Mouse (Mus musculus) stomach, embryonic 15.5 days (tissue): Measurements from ENCODE around the gene Ofd1. TPM values are rescaled to one million over a fixed set of nuclear protein-coding genes. Genes with fewer than 3 reads are reported as not detected.

Experiments used
- ATAC-seq: fragments of 200-750 bp; cut with Nextera tagmentation; 2 replicates; pipeline ENCODE4 v1.8.0; 2017; ENCODE audit warnings: low read depth, moderate number of reproducible peaks, moderate TSS enrichment; ENCODE audit not compliant: insufficient read depth, low FRiP score
- H3K27ac ChIP-seq: fragments of 300-500 bp; sonication (generic); 2 replicates; pipeline ENCODE4 v1.5.1; 2015; ENCODE audit warnings: mild to moderate bottlenecking, inconsistent platforms
- H3K27me3 ChIP-seq: fragments of 300-500 bp; sonication (generic); replicated peaks from 2 replicates; pipeline ENCODE4 v1.6.1; 2015; ENCODE audit warnings: inconsistent platforms
- H3K36me3 ChIP-seq: fragments of 300-500 bp; sonication (generic); 2 replicates; pipeline ENCODE4 v1.6.1; 2015; ENCODE audit warnings: inconsistent platforms
- H3K4me1 ChIP-seq: fragments of 300-500 bp; sonication (generic); 2 replicates; pipeline ENCODE4 v1.6.1; 2015; ENCODE audit warnings: inconsistent platforms
- H3K4me2 ChIP-seq: fragments of 300-500 bp; sonication (generic); 2 replicates; pipeline ENCODE4 v1.6.1; 2015; ENCODE audit warnings: mild to moderate bottlenecking, inconsistent platforms
- H3K4me3 ChIP-seq: fragments of 300-500 bp; sonication (generic); replicated peaks from 2 replicates; pipeline ENCODE4 v1.5.1; 2015; ENCODE audit warnings: inconsistent platforms
- H3K9ac ChIP-seq: fragments of 300-500 bp; sonication (generic); 2 replicates; pipeline ENCODE4 v1.6.1; 2015; ENCODE audit warnings: inconsistent platforms
- H3K9me3 ChIP-seq: fragments of 300-500 bp; sonication (generic); 2 replicates; pipeline ENCODE4 v1.6.1; 2016; ENCODE audit warnings: inconsistent platforms
- WGBS: fragments of 180-500 bp; shearing (Covaris S2); methylation state at CpG from one replicate; pipeline ENCODE4 v1.1.7; 2015; 5-methylcytosine and 5-hydroxymethylcytosine counted together
- polyA plus RNA-seq: library from polyadenylated mRNA; unstranded; fragments of >200 nt; fragmentation: Nextera tagmentation; extraction: Ambion mirVana; gene quantifications from 2 replicates; pipeline ENCODE4 v1.2.1, GENCODE M21; 2015

Ofd1 gene
- 5.7 and 6.0 TPM in 2 replicates for polyA plus RNA-seq

DNA sequence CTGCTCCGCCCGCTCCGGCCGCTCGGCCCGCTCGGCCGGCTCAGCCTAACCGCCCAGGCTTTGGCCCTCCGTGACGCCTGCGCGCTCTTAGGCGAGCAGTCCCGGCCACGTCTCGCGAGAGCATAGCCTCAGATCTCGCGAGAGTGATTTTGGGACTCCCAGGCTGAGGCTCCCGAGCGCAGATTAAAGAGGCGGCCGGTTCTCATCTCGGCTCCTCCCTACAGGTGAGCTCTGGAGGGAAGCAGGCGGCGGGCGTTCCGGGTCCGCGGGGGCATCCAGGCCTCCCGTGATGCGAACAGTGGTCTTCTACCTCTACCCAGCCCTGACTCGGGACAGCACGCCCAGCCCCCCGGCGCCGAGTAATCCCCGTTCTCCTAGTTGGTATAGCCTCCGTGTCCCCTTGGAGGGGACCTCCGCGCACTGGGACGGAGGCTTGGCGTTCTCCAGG lies at the start of gene Ofd1:
Gene Ofd1 (minus strand): TSS at position 89 of the 448 bp plus-strand sequence.
- Histone ChIP-seq H3K9ac (peak within 1 kb of the TSS; percentile 50), H3K4me3 (peak within 1 kb of the TSS; percentile 62), H3K36me3 (no peaks in the 10 kb centered on the region), H3K27ac (peak within 1 kb of the TSS; percentile 83), H3K27me3 (0 out of 2 replicates have a peak, but pooled peaks cover 3% of the 10 kb centered on the region), H3K4me2 (peak within 1 kb of the TSS; percentile 56), H3K4me1 (no peaks in the 10 kb centered on the region), H3K9me3 (no peaks in the 10 kb centered on the region)
- peak; percentile 98 for ATAC-seq
- WGBS: 17% methylated on average over 44 of the region's 44 CpGs

DNA sequence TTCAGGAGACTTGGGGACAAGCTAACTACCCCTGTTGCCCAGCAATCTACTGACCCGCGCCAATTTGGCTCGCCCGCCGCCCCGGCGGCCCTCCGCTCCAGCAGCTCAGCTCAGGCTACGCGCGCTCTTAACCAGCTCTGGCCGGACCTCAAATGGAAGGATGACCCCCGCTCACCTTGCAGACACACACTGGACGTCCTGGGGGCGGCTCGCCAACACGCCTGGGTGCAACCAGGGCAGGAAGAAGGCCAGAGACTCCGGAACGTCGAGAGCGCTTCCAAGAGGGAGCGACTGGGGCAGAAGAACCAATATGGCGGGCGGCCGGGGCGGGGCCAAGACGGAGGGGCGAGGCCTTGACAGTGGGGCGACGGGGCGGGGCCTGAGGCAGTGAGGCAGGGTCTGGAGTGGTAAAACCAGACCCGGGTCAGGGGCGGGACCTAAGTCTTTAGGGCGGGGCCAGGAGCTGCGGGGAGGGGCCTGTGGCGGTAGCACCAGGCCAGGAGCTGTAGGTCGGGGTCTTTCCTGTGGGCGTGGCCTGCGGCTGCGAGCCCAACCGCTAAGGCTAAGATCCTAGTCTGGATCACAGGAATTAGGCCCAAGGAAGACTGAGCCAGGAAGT lies 39.0 kb upstream of the Ofd1 start, which contains the start of gene Rab9:
Gene Rab9 (minus strand): TSS at position 503 of the 619 bp plus-strand sequence.
- Histone ChIP-seq H3K4me1 (no peaks in the 10 kb centered on the region), H3K27me3 (no peaks in the 10 kb centered on the region), H3K9me3 (no peaks in the 10 kb centered on the region), H3K4me3 (peak within 1 kb of the TSS; percentile 58), H3K27ac (peak within 1 kb of the TSS; percentile 83; the same call in 1 of the 2 replicates), H3K9ac (peak within 1 kb of the TSS; percentile 56; the same call in 1 of the 2 replicates), H3K36me3 (no peaks in the 10 kb centered on the region), H3K4me2 (peak within 1 kb of the TSS; percentile 48)
- WGBS: 21% methylated on average over 41 of the region's 41 CpGs
- peak; percentile 99 for ATAC-seq

DNA sequence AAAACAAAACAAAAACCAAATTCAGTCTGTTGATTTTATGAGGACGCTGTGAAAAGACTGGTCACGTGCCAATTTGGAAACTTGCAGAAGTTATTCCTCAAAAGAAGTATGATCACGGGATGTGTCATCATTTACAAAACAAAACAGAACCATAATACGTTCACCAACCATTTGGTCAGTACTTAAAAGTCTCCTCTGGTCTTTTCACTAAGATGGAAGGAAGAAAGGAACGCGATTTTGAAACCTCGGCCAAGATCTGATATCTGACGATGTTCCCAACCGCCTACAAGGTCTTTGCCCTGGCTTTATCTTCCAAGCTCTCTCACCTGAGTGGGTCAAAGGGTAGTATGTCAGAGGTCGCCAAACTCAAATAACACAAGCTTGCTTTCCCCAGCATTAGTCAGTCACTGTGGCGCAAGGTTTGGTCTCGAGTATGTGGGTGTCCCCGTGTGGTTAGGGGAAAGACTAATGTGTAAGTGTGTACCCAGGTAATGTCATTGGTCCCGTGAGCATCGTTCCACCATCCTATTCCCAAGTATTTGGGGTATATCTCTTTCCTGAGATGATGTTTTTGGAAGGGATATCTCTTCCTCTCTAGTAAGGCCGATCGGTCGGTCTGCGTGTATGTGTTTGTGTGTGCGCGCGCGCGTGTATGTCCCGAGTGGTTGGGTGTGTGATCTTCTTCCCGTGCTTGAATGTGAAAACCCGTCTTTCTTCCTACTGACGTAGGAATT lies 38.3 kb upstream of the Ofd1 start:
- H3K27me3 ChIP-seq: no peaks in the 10 kb centered on the region
- H3K4me1 ChIP-seq: no peaks in the 10 kb centered on the region
- H3K36me3 ChIP-seq: no peaks in the 10 kb centered on the region
- 23% methylated on average over 28 of the region's 28 CpGs for WGBS
- H3K4me3 ChIP-seq: peak overlapping the region; percentile 58
- H3K27ac ChIP-seq: peak overlapping the region; percentile 83; the same call in 1 of the 2 replicates
- peak overlapping the region; percentile 56; the same call in 1 of the 2 replicates for H3K9ac ChIP-seq
- peak overlapping the region; percentile 48 for H3K4me2 ChIP-seq
- ATAC-seq: no peak
- no peaks in the 10 kb centered on the region for H3K9me3 ChIP-seq

DNA sequence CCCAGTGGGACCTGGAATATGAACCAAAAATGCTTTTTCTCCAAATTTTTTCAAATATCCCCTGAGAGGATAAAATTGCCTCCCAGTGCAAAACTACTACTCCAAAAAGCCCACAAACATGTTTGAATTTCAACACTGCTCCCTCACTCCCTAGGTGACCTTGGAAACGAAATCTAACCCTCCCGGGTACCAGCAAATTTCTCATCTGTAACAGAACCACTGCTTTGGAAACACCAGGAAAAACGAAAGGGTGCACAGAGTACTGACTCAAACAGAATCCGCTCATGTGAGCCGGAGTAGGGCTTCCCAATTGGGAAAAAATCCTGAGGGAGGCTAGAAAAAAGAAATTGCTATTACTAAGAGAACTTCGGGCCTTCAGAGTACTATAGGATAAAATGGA lies 36.9 kb upstream of the Ofd1 start:
- H3K4me1 ChIP-seq: no peaks in the 10 kb centered on the region
- WGBS: 68% methylated on average over 6 of the region's 6 CpGs
- H3K4me2 ChIP-seq: peak overlapping the region; percentile 48
- no peak for ATAC-seq
- H3K9ac ChIP-seq: no peak overlapping the region
- H3K9me3 ChIP-seq: no peaks in the 10 kb centered on the region
- no peaks in the 10 kb centered on the region for H3K27me3 ChIP-seq
- no peak overlapping the region for H3K27ac ChIP-seq
- no peak overlapping the region for H3K4me3 ChIP-seq
- no peaks in the 10 kb centered on the region for H3K36me3 ChIP-seq

DNA sequence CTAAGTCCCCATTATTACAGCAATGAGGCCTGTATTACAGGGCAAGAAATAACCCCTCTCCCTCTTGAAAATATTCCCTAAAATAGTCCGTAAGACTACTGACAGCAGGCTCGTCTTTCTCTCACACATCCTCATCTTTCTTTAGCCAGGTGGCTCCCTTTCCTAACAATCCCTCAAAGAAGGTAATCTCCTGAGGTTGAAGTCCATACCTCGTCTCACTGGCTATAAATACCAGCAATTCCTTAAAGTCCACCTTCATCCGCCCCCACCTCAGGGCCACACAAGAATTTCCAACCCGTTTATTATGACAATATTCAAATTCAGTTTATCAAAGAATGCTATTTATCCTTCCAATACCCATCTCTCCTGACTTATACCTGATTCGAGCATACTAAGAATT lies 32.1 kb upstream of the Ofd1 start:
- Histone ChIP-seq H3K4me2 (no peak overlapping the region), H3K27ac (no peak overlapping the region), H3K27me3 (no peaks in the 10 kb centered on the region), H3K9me3 (no peaks in the 10 kb centered on the region), H3K4me1 (no peaks in the 10 kb centered on the region), H3K4me3 (no peak overlapping the region), H3K36me3 (no peaks in the 10 kb centered on the region), H3K9ac (no peak overlapping the region)
- 79% methylated on average over 6 of the region's 6 CpGs for WGBS
- no peak for ATAC-seq

DNA sequence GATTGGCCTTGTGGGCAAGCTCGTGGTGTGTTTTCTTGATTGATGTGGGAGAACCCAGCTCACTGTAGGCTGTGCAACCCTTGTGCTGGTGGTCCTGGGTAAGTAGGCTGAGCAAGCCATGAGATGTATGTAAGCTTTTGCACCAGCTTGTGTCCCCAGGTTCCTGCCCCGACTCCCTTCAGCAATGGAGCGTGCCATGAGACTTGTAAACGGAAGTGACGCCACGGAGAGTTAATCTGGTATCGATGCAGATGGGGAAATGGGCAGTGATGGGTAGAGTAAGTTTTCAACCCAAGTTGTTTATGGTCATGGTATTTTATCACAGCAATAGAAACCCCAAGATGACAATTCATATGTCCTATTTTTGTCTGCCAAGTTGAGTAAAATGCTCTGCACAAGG lies 27.8 kb upstream of the Ofd1 start:
- Histone ChIP-seq H3K9ac (no peak overlapping the region), H3K4me1 (no peaks in the 10 kb centered on the region), H3K9me3 (no peaks in the 10 kb centered on the region), H3K4me2 (no peak overlapping the region), H3K27ac (no peak overlapping the region), H3K36me3 (no peaks in the 10 kb centered on the region), H3K27me3 (no peaks in the 10 kb centered on the region), H3K4me3 (no peak overlapping the region)
- 90% methylated on average over 7 of the region's 7 CpGs for WGBS
- ATAC-seq: no peak

DNA sequence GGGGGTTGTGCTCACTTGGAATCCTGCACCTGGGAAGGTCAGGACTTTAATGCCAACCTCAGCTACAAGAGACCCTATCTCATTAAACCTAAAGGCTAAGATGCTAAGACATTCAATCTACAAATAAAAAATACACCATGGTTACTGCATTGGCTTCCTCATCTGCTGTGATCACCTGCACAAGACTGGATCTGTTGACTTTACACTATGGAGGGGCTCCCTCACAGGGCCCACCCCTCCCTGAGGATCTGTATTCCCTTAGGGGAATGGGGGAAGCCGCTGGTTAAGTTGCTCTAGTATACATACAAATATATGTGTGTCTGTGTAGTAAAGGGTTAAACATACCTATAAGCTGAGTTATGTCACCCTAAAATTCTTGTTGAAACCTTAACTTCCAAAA lies 15.0 kb upstream of the Ofd1 start:
- H3K9me3 ChIP-seq: no peaks in the 10 kb centered on the region
- H3K4me1 ChIP-seq: no peaks in the 10 kb centered on the region

DNA sequence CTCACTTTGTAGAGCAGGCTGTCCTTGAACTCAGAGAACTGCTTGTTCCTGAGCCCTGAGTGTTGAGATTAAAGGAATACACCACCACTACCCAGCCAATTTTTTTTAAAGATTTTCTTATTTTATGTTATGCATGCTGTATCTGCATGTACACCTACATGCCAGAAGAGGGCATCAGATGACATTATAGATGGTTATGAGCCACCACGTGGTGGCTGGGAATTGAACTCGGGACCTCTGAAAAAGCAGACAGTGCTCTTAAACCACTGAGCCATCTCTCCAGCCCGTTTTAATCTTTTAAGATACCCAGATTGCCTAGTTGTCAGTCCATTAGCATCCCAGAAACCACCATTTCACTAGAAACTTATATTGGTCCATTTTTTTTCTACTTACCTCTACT lies 13.8 kb upstream of the Ofd1 start:
- Histone ChIP-seq H3K4me1 (no peaks in the 10 kb centered on the region), H3K27me3 (no peaks in the 10 kb centered on the region), H3K36me3 (no peaks in the 10 kb centered on the region), H3K9me3 (no peaks in the 10 kb centered on the region), H3K4me3 (no peak overlapping the region), H3K4me2 (no peak overlapping the region), H3K9ac (no peak overlapping the region), H3K27ac (no peak overlapping the region)
- WGBS: 66% methylated on average over 3 of the region's 3 CpGs
- no peak for ATAC-seq

More for the DNA sequence above, 15.0 kb upstream of the Ofd1 start:
- no peaks in the 10 kb centered on the region for H3K36me3 ChIP-seq
- 76% methylated on average over 1 of the region's 1 CpGs for WGBS
- no peak overlapping the region for H3K4me2 ChIP-seq
- no peak for ATAC-seq
- no peaks in the 10 kb centered on the region for H3K27me3 ChIP-seq
- H3K27ac ChIP-seq: no peak overlapping the region
- H3K9ac ChIP-seq: no peak overlapping the region
- no peak overlapping the region for H3K4me3 ChIP-seq

DNA sequence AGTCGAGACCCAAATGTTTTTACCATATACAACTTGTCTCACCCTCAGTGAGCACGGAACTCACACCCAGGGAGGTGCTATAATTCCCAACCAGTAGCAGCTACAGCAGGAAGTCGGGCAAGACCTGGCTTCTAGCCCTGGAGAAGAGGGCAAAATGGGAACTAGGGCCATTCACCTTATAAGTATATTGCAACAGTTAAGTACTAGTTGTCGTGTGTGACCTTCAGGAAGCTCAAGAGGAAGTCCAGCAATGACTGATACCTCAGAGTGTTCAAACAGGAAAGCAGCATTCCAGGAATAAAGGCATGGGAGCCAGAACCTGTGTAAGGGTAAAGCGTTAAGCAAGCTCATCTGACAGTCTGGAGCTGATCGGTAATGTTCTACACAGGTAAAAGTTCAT lies 13.0 kb upstream of the Ofd1 start:
- ATAC-seq: no peak
- H3K4me1 ChIP-seq: no peaks in the 10 kb centered on the region
- H3K27me3 ChIP-seq: no peaks in the 10 kb centered on the region
- no peaks in the 10 kb centered on the region for H3K9me3 ChIP-seq
- H3K4me3 ChIP-seq: no peak overlapping the region
- no peaks in the 10 kb centered on the region for H3K36me3 ChIP-seq
- no peak overlapping the region for H3K9ac ChIP-seq
- no peak overlapping the region for H3K4me2 ChIP-seq
- 72% methylated on average over 6 of the region's 6 CpGs for WGBS
- H3K27ac ChIP-seq: no peak overlapping the region

DNA sequence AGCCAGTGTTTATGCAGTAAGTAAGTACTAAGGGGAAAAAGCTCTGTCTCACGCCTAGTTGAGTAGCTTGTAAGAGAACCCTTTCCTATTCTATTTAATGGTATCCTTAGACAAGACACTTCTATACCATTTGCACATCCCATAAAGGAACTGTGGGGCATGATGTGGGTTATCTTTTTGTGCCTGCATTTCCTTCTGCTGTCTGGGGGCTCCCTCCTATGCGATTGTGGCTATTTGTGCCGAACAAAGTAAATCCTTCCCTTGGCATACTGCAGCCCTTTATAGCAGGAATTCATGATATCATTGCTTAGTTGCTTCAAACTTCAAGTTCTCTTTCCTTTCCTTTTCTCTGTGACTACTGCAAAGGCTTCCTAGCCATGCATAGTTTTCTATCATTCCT lies 4.0 kb upstream of the Ofd1 start:
- H3K36me3 ChIP-seq: no peaks in the 10 kb centered on the region
- ATAC-seq: no peak
- no peaks in the 10 kb centered on the region for H3K4me1 ChIP-seq
- WGBS: 77% methylated on average over 3 of the region's 3 CpGs
- H3K27me3 ChIP-seq: 0 out of 2 replicates have a peak, but pooled peaks cover 3% of the 10 kb centered on the region
- no peak overlapping the region for H3K4me2 ChIP-seq
- H3K27ac ChIP-seq: no peak overlapping the region
- no peaks in the 10 kb centered on the region for H3K9me3 ChIP-seq
- H3K9ac ChIP-seq: no peak overlapping the region
- H3K4me3 ChIP-seq: no peak overlapping the region

DNA sequence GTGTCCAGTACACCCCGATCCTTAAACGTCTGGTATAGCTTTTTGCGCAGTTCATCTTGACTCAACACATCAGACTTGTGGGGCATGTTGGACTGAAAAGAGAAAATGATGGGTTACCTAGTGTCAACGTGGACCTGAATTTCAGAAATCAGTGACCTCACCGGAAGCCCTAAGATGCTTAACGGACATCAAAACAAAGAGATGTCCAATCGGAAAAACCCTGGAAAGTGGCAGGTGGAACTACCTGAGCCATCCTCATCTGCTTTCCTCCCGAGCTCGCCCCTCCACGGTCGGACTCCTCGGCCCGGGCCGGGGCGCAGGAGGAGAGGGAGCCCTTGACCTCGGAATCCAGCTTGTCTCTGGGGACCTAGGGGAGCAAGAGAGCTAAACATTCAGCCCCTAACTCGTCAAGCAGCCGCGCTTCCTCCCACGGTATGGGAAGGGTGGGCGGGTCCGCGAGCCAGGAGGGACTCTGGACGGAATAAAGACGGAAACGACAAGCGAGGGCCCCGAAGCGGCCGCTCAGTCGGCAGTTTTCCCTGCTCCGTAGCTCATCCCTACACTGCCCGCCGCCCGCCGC lies 378 bp downstream of the Ofd1 start, which contains the start of gene Trappc2:
Gene Trappc2 (plus strand): TSS at position 539 of the 580 bp plus-strand sequence.
- Histone ChIP-seq H3K4me1 (no peaks in the 10 kb centered on the region), H3K36me3 (no peaks in the 10 kb centered on the region), H3K4me3 (peak within 1 kb of the TSS; percentile 62), H3K4me2 (peak within 1 kb of the TSS; percentile 56), H3K9ac (peak within 1 kb of the TSS; percentile 50), H3K9me3 (no peaks in the 10 kb centered on the region), H3K27me3 (0 out of 2 replicates have a peak, but pooled peaks cover 3% of the 10 kb centered on the region), H3K27ac (peak within 1 kb of the TSS; percentile 83)
- ATAC-seq: peak; percentile 71
- WGBS: 18% methylated on average over 35 of the region's 36 CpGs

DNA sequence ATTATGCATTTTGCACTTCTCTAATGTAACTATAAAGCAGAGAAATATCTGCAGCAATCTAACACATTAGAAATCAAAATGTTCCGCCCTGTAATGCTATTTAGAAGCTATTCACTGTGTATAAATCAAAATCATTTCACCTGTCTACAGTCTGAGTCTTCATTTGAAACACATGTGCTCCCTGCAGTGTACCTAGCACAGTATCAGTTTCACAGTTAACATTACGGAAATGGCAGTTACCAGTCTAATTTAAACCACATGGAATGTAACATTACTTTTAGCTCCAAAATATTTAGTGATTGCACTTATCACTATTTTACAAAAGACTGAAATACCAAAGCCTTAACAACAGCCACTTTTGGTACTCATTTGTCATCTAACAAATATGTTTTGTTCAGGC lies 5.7 kb downstream of the Ofd1 start:
- 84% methylated on average over 2 of the region's 2 CpGs for WGBS
- Histone ChIP-seq H3K4me1 (no peaks in the 10 kb centered on the region), H3K4me2 (no peak overlapping the region), H3K4me3 (no peak overlapping the region), H3K27ac (no peak overlapping the region), H3K9ac (no peak overlapping the region), H3K27me3 (no peaks in the 10 kb centered on the region), H3K36me3 (no peaks in the 10 kb centered on the region), H3K9me3 (no peaks in the 10 kb centered on the region)
- no peak for ATAC-seq
